Mouse (Mus musculus): ENCODE data around the gene Nup107.

- TF ChIP-seq CTCF (IDR thresholded peaks at IDR 0.05; ENCODE audit: borderline replicate concordance, insufficient read depth, low read depth, low read length) (no peak), POLR2A (IDR thresholded peaks at IDR 0.05; ENCODE audit: borderline replicate concordance, insufficient read depth, low read length) (no peak)
Measured at GRCm38 (mm10) chr10:117841765-117842164, 49.3 kb upstream of the Nup107 start.

Data from cerebellum, adult 2 months (tissue).